Mouse (Mus musculus) ES-Bruce4 (cell line): ENCODE measurements around the gene Aldh1b1. TPM values are rescaled to one million over a fixed set of nuclear protein-coding genes. Genes with fewer than 3 reads are reported as not detected.

Source experiments
- H3K27ac ChIP-seq: 2 replicates; pipeline ENCODE4 v1.5.1; 2012; ENCODE audit warnings: low read length, inconsistent platforms; ENCODE audit not compliant: insufficient read depth
- H3K27me3 ChIP-seq: 2 replicates; pipeline ENCODE4 v1.6.1; 2012; ENCODE audit warnings: mild to moderate bottlenecking, low read length, inconsistent platforms; ENCODE audit not compliant: control insufficient read depth, poor library complexity, insufficient read depth, severe bottlenecking
- H3K36me3 ChIP-seq: 2 replicates; pipeline ENCODE4 v1.6.1; 2012; ENCODE audit warnings: inconsistent platforms, mild to moderate bottlenecking, low read length, moderate library complexity; ENCODE audit not compliant: control insufficient read depth, poor library complexity, insufficient read depth, severe bottlenecking
- H3K4me1 ChIP-seq: one replicate; pipeline ENCODE4 v1.8.1; 2011; ENCODE audit warnings: low read length; ENCODE audit not compliant: control insufficient read depth, insufficient read depth
- H3K4me3 ChIP-seq: 2 replicates; pipeline ENCODE4 v1.5.1; 2011; ENCODE audit warnings: low read depth, mild to moderate bottlenecking, low read length
- H3K9ac ChIP-seq: 2 replicates; pipeline ENCODE4 v1.6.1; 2012; ENCODE audit warnings: low read depth, mild to moderate bottlenecking, inconsistent platforms; ENCODE audit not compliant: poor library complexity, severe bottlenecking
- H3K9me3 ChIP-seq: replicated peaks from 2 replicates; pipeline ENCODE4 v1.6.1; 2012; ENCODE audit warnings: mild to moderate bottlenecking, low read length, inconsistent platforms; ENCODE audit not compliant: control insufficient read depth, poor library complexity, insufficient read depth, severe bottlenecking
- CTCF ChIP-seq: IDR thresholded peaks from one replicate; pipeline ENCODE4 v1.8.1; 2011; ENCODE audit warnings: low read depth, low read length
- EP300 ChIP-seq: IDR thresholded peaks from 2 replicates; pipeline ENCODE4 v1.6.1; 2011; ENCODE audit warnings: low read depth, low read length; ENCODE audit not compliant: insufficient read depth
- POLR2A ChIP-seq: IDR thresholded peaks from one replicate; pipeline ENCODE4 v1.8.1; 2011; ENCODE audit warnings: low read length; ENCODE audit not compliant: insufficient read depth
- polyA plus RNA-seq: library from polyadenylated mRNA; stranded (reverse); fragments of >200 nt; gene quantifications from 2 replicates; pipeline ENCODE4 v1.2.4, GENCODE M21; 2011; ENCODE audit warnings: low read depth; ENCODE audit not compliant: missing spikeins, insufficient read depth, insufficient read length

The Aldh1b1 gene
- polyA plus RNA-seq, 1 experiment: 9.3 TPM

DNA sequence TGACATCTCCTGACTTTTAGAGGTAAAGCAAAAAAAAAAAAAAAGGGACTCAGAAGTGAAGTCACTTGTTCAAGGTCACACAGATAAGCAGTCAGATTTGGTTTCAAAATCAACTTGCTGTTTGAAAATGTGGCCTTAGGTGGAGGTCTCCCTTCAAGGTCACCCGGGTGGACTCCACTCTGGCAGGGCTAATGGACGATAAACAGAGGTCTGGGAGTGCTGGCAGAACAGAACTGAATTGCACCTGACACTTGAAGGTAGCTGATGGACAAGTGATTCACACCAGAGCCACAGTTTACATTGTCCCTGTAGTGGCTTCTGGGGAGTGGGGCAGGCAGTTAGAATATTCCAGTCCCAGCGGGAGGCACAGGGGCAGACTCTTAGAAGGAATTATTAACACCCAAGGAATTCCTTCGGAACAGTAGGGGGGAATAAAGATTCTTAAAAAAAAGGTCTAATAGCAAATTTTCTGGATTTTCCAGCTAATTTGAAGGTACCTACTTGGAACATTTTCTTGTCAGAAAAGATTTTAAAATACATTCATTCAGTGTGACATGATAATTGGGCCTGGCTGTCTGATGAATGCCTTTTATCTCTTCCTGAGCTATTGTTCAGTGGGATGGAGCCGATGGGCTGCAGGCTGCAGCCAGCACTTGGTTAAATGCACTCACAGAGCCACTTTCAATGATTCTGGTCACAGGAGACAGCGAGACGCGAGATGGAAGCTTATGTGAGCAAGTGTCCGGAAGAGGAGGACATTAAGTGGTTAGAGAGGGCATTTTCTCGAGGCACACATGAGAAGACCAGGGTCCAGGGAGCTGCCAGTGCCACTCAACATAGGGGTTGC lies 28.8 kb upstream of the Aldh1b1 start:
- peak overlapping the region; percentile 98 for H3K27ac ChIP-seq
- 0 out of 2 replicates have a peak overlapping the region, but pooled peaks have one; percentile 14 for H3K9ac ChIP-seq
- no peak for TF ChIP-seq CTCF
- peak; percentile 78 for TF ChIP-seq EP300
- TF ChIP-seq POLR2A: no peak
- no peaks in the 10 kb centered on the region for H3K9me3 ChIP-seq
- H3K4me3 ChIP-seq: no peak overlapping the region
- H3K36me3 ChIP-seq: no peaks in the 10 kb centered on the region
- no peaks in the 10 kb centered on the region for H3K27me3 ChIP-seq
- H3K4me1 ChIP-seq: peaks cover 27% of the 10 kb centered on the region

DNA sequence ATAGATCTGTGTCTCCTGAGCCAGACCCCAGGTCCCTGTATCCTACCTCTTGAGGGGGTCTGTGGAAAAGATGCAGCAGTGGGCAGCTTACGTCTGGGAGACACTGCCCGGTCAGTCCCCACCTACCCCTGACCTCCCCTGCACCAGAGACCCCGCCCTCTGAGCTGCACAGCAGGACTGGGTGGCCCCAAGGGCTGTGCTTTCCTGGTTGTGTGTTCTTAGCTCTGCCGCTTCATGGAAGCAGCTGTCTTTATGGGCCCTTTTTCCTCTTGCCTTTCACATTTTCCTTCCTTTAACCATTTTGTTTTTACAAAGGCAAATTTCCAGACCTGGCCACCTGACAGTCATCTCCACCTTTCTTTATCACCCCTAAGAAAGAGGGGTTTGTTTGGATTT lies 28.2 kb upstream of the Aldh1b1 start:
- H3K4me3 ChIP-seq: no peak overlapping the region
- peak overlapping the region; percentile 98 for H3K27ac ChIP-seq
- H3K27me3 ChIP-seq: no peaks in the 10 kb centered on the region
- TF ChIP-seq CTCF (no peak), EP300 (peak; percentile 90)
- no peaks in the 10 kb centered on the region for H3K36me3 ChIP-seq
- H3K9me3 ChIP-seq: no peaks in the 10 kb centered on the region
- H3K4me1 ChIP-seq: peaks cover 24% of the 10 kb centered on the region
- 0 out of 2 replicates have a peak overlapping the region, but pooled peaks have one; percentile 14 for H3K9ac ChIP-seq

DNA sequence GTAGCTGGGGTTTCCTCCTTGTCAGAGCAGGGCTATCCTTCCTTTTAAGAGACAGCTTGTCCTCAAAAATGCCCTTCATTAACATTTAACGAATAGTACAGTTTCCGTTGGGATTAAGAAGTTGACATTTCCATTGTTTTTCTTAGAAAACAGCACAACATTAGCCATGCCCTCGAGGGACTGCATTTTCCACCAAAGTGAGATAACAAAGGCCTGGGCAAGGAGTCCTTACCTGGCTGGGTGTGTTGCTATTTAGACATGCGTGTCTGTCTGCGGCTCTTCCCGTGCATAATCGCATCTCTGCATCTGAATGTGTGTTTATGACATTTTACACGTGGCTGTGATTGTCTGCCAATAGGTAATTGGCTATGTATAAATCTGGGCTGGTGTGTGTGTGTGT lies 27.6 kb upstream of the Aldh1b1 start:
- Histone ChIP-seq H3K27ac (peak overlapping the region; percentile 98), H3K9me3 (no peaks in the 10 kb centered on the region), H3K36me3 (no peaks in the 10 kb centered on the region), H3K4me1 (peaks cover 24% of the 10 kb centered on the region), H3K27me3 (no peaks in the 10 kb centered on the region), H3K9ac (peak overlapping the region; percentile 55; the same call in 1 of the 2 replicates), H3K4me3 (no peak overlapping the region)
- peak; percentile 97 for TF ChIP-seq EP300
- no peak for TF ChIP-seq POLR2A

DNA sequence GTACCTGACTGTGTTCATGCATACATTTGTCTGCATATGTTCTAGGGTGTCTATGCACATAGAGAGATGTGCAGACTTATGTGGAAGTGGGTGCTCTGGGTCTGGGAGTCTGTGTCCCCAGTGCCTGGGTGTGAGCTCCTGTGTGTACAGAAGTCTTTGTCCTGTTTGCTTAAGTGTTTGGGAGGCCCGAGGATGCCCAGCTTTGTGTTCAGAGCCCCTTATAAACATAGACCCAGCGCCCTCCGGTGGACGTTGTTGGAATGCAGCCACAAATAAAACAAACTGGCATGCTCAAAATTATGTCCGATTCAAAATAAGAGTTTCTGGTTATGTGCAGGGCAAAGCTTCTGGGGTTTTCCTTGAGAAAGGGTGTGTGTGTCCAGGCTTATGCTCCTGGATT lies 27.2 kb upstream of the Aldh1b1 start:
- H3K27ac ChIP-seq: peak overlapping the region; percentile 98
- H3K4me1 ChIP-seq: peaks cover 22% of the 10 kb centered on the region
- H3K36me3 ChIP-seq: no peaks in the 10 kb centered on the region
- H3K27me3 ChIP-seq: no peaks in the 10 kb centered on the region
- H3K9ac ChIP-seq: peak overlapping the region; percentile 55
- H3K4me3 ChIP-seq: no peak overlapping the region
- H3K9me3 ChIP-seq: no peaks in the 10 kb centered on the region
- TF ChIP-seq POLR2A (no peak), CTCF (peak; percentile 52)

DNA sequence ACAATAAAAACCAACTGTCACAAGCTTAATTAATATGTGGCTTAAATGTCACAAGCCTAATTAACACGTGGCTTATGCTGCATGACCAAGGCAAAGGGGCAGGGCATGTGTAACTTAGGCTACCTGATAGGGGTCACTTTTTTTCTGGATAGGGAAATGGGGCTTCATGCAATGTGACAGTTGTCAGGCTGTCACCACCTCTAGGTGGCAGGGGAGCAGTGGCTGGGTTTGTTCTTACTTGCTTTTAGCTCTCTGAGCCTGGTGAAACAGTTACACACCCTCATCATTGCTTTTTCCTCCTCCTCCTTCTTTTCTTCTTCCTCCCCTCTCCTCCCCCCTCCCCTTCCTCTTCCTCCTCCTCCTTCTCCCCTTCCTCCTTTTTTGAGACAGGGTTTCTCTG lies 15.2 kb upstream of the Aldh1b1 start:
- H3K27ac ChIP-seq: no peak overlapping the region
- TF ChIP-seq EP300 (no peak), POLR2A (no peak), CTCF (no peak)

DNA sequence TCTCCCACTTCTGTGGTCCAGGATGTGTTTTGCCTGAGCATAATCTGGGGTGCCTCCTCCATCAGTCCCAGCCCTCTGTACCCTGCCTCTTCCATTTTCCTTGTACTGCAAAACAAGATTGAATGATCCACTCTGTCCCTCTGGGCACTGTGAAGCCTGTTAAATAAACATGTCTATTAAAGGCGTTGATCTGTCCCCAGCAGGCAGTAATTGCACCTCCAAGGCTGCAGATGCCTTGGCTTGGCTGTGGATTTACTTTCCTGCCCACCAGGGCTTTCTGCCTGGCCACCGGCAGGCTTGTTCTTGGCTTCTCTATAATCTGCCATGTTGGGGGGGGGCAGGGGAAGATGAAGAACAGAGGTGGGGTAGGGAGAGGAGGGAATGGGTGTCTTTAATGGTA lies 12.9 kb upstream of the Aldh1b1 start:
- Histone ChIP-seq H3K9me3 (no peaks in the 10 kb centered on the region), H3K36me3 (no peaks in the 10 kb centered on the region), H3K4me3 (no peak overlapping the region), H3K27me3 (no peaks in the 10 kb centered on the region), H3K4me1 (no peaks in the 10 kb centered on the region), H3K9ac (no peak overlapping the region), H3K27ac (no peak overlapping the region)
- TF ChIP-seq POLR2A: no peak
- no peak for TF ChIP-seq CTCF
- no peak for TF ChIP-seq EP300

More for the DNA sequence above, 15.2 kb upstream of the Aldh1b1 start:
- H3K27me3 ChIP-seq: no peaks in the 10 kb centered on the region
- no peaks in the 10 kb centered on the region for H3K9me3 ChIP-seq
- H3K9ac ChIP-seq: no peak overlapping the region
- H3K4me1 ChIP-seq: no peaks in the 10 kb centered on the region
- H3K36me3 ChIP-seq: no peaks in the 10 kb centered on the region
- H3K4me3 ChIP-seq: no peak overlapping the region
